18 mouse cellular contexts compared by ENCODE assay signal in the genomic region with DNA sequence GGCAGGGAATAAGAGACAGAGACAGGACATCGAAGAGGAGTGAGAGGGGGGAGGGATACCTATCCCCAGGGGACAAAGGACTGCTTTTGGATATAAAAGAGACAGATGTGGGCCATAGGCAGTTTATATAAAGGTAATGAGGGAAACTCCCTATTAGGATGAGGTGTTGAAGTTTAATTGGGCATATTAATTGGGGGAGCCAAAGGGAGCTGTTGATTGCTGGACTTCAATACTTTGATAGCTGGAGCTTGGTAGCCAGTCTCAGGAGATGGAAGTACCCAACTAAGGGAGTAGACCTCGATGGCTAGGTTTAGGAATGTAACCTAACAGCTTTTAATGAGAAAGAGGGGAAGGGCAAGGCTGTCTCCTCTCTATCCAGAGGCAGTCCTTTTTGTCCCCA.
"Had no signal": no experiment of that assay in that cellular context is flagged by ENCODE, and none has a peak within 500 bp of the region (broad histone marks: within the 10 kb centered on the region; RNA-seq: fewer than 3 reads in every experiment).

No protein-coding gene starts in this region.

- H3K27me3 ChIP-seq: midbrain, embryonic 12.5 days; neural tube, embryonic 13.5 days; neural tube, embryonic 15.5 days had no signal

- H3K36me3 ChIP-seq: midbrain, embryonic 10.5 days; midbrain, embryonic 12.5 days; neural tube, embryonic 13.5 days; neural tube, embryonic 15.5 days had no signal

- H3K4me2 ChIP-seq: lung, embryonic 14.5 days; midbrain, embryonic 12.5 days; neural tube, embryonic 13.5 days; neural tube, embryonic 15.5 days had no signal

- H3K9me3 ChIP-seq: midbrain, embryonic 10.5 days; midbrain, embryonic 12.5 days; neural tube, embryonic 13.5 days; neural tube, embryonic 15.5 days had no signal

- H3K27ac ChIP-seq: midbrain, embryonic 12.5 days; neural tube, embryonic 13.5 days; neural tube, embryonic 15.5 days had no signal

- H3K9ac ChIP-seq: lung, embryonic 14.5 days; midbrain, embryonic 12.5 days; neural tube, embryonic 13.5 days; neural tube, embryonic 15.5 days had no signal

- H3K4me3 ChIP-seq: midbrain, embryonic 10.5 days; midbrain, embryonic 12.5 days; myocyte; neural tube, embryonic 13.5 days; neural tube, embryonic 15.5 days had no signal

- ATAC-seq: midbrain, embryonic 16.5 days had no signal

- DNase-seq: lung, adult 18-20 months; lung, embryonic 14.5 days; lung, postnatal 10 days; lung, postnatal 4 days; midbrain, embryonic 14.5 days; retina, postnatal 1 day; right cerebral cortex, adult 18-20 months; right cerebral cortex, postnatal 14 days; spleen, adult 18-20 months; thymus, adult 18-20 months; thymus, postnatal 14 days; thymus, postnatal 36 days had no signal
